Mouse (Mus musculus) liver, embryonic 15.5 days (tissue): ENCODE results near the gene Synm. TPM values are rescaled to one million over a fixed set of nuclear protein-coding genes. Genes with fewer than 3 reads are reported as not detected.

ENCODE experiments used
- ATAC-seq: fragments of 200-750 bp; cut with Nextera tagmentation; 2 replicates; pipeline ENCODE4 v1.8.0; 2017; ENCODE audit warnings: moderate number of reproducible peaks, mild to moderate bottlenecking, moderate library complexity; ENCODE audit not compliant: insufficient read depth
- H3K27ac ChIP-seq: fragments of 300-500 bp; sonication (generic); replicated peaks from 2 replicates; pipeline ENCODE4 v1.5.1; 2015; ENCODE audit warnings: mild to moderate bottlenecking, inconsistent platforms
- H3K27me3 ChIP-seq: fragments of 300-500 bp; sonication (generic); 2 replicates; pipeline ENCODE4 v1.6.1; 2015; ENCODE audit warnings: mild to moderate bottlenecking, inconsistent platforms
- H3K36me3 ChIP-seq: fragments of 300-500 bp; sonication (generic); replicated peaks from 2 replicates; pipeline ENCODE4 v1.6.1; 2015; ENCODE audit warnings: moderate library complexity, mild to moderate bottlenecking, inconsistent platforms
- H3K4me1 ChIP-seq: fragments of 300-500 bp; sonication (generic); replicated peaks from 2 replicates; pipeline ENCODE4 v1.6.1; 2015; ENCODE audit warnings: inconsistent platforms
- H3K4me2 ChIP-seq: fragments of 300-500 bp; sonication (generic); 2 replicates; pipeline ENCODE4 v1.6.1; 2015; ENCODE audit warnings: moderate library complexity, mild to moderate bottlenecking, inconsistent platforms
- H3K4me3 ChIP-seq: fragments of 300-500 bp; sonication (generic); replicated peaks from 2 replicates; pipeline ENCODE4 v1.5.1; 2015; ENCODE audit warnings: mild to moderate bottlenecking, inconsistent platforms
- H3K9ac ChIP-seq: fragments of 300-500 bp; sonication (generic); 2 replicates; pipeline ENCODE4 v1.6.1; 2015; ENCODE audit warnings: moderate library complexity, mild to moderate bottlenecking, inconsistent platforms
- H3K9me3 ChIP-seq: fragments of 300-500 bp; sonication (generic); replicated peaks from 2 replicates; pipeline ENCODE4 v1.6.1; 2016; ENCODE audit warnings: inconsistent platforms
- WGBS: fragments of 180-500 bp; shearing (Covaris S2); methylation state at CpG from one replicate; pipeline ENCODE4 v1.1.7; 2015; ENCODE audit warnings: mixed read lengths; ENCODE audit not compliant: insufficient replicate concordance; 5-methylcytosine and 5-hydroxymethylcytosine counted together
- polyA plus RNA-seq: library from polyadenylated mRNA; unstranded; fragments of >200 nt; fragmentation: Nextera tagmentation; extraction: Ambion mirVana; gene quantifications from 2 replicates; pipeline ENCODE4 v1.2.1, GENCODE M21; 2015

The Synm gene
- polyA plus RNA-seq, 1 experiment from 2014 or later, result 0.13 TPM

DNA sequence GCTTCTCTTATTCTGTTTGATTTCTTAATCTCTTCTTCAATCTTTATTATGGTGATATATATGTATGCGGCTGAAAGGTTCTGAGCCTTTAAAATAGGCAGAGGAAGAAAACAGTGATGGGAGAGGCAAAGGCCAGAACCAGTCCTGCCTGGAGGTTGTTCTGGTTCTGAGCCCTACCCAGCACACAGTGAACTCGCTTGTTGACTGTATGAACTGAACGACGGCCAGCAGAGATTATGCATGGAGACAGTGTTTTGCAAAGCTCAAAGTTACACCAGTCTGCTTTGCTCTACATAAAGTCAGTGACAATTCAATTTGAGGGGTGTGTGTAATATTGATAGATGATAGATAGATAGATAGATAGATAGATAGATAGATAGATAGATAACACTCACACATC lies 60.2 kb downstream of the Synm start:
- no peaks in the 10 kb centered on the region for H3K27me3 ChIP-seq
- no peaks in the 10 kb centered on the region for H3K36me3 ChIP-seq
- H3K27ac ChIP-seq, result no peak overlapping the region
- ATAC-seq, result no peak
- H3K4me1 ChIP-seq, result 0 out of 2 replicates have a peak, but pooled peaks cover 3% of the 10 kb centered on the region
- no peak overlapping the region for H3K4me3 ChIP-seq
- 68% methylated on average over 4 of the region's 4 CpGs for WGBS
- H3K4me2 ChIP-seq, result no peak overlapping the region
- H3K9me3 ChIP-seq, result no peaks in the 10 kb centered on the region
- H3K9ac ChIP-seq, result no peak overlapping the region

DNA sequence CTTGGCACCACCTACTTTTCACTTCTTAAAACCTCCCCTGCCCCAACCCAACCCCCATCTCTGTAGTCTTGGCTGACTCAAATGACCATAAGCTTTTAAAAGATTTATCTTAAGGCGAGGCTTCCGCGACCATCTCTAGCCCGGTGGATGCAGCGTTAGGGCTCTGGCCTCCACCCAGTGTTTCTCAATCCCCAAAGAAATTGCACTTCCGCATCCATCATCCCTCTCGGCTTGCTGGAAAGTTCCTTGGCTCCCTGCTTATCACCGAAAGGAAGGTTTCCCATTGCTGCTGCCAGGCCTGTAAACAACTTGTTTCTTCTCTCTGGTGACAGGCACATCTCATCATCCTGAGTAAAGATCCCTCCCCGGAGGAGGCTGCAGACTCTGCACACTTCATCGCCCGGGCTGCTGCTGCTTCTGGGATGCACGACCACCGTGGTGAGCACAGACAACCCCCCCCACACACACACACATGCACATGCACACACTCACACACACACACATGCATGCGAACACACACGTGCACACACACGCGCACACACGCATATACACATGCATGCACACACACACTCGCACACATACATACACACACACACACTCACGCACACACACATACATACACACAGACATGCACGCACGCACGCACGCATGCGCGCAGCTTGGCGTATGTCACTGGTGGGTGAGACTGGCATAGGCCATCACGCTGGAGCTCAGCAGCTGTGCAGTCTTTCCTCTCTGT lies 61.5 kb downstream of the Synm start:
- Histone ChIP-seq H3K36me3 (no peaks in the 10 kb centered on the region), H3K4me3 (no peak overlapping the region), H3K27me3 (no peaks in the 10 kb centered on the region), H3K4me2 (no peak overlapping the region), H3K9me3 (no peaks in the 10 kb centered on the region), H3K27ac (no peak overlapping the region), H3K9ac (no peak overlapping the region), H3K4me1 (0 out of 2 replicates have a peak, but pooled peaks cover 3% of the 10 kb centered on the region)
- no peak for ATAC-seq
- 85% methylated on average over 28 of the region's 28 CpGs for WGBS

DNA sequence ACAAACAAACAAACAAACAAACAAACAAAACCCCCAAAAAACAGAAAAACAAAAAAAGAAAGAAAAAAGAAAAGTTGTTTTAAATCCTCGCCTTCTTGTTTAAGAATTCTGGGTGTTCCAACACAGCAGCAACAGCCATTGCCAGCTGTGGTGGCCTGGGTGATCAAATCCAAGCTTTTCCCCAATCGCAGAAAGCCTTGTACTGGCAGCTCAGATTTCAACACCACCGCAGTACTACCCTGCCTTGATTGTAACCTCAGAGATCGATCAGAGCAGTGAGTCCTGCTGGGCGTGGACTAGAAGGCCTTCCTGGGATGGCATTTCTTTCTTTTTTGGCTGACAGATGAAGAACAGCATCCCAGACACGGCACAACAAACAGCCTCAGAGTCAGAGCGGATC lies 63.6 kb downstream of the Synm start:
- Histone ChIP-seq H3K36me3 (no peaks in the 10 kb centered on the region), H3K4me2 (no peak overlapping the region), H3K27ac (no peak overlapping the region), H3K4me3 (no peak overlapping the region), H3K9me3 (no peaks in the 10 kb centered on the region), H3K9ac (no peak overlapping the region), H3K4me1 (0 out of 2 replicates have a peak, but pooled peaks cover 2% of the 10 kb centered on the region), H3K27me3 (no peaks in the 10 kb centered on the region)
- 62% methylated on average over 7 of the region's 7 CpGs for WGBS
- no peak for ATAC-seq

DNA sequence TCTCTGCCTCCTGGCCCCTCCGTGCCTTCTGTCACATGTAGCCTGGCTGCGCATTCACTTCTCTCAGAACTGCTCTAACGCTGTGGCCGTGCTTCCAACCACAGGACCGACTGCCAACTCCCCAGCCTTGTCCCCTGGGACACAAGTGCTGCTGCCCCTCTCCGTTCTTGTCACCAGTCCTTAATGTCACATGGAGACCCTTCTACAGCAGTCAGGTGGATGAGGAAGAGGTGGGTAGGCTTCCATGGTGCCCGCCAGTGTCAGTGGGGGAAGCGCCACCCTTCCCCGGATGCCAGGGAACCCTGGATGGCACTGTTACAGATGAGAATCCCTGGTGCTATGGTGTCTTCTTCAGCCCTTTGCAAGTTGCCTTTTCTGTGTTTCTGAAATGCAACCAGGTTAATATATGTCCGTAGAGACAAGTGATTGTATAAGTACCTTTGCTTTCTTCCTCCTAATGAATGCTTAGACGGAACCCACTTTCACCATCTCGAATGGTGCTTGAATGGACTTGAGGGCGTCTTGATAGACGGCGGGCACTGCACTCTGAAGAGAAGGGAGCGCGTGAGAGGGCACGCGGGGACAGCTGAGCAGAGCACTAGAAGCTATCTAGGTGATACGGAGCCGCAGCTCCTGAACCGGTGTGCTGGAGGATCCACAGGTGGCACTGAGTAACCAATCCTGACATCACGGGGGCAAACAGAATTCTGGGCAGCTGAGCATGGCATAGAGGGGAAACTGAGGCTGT lies 66.6 kb downstream of the Synm start:
- no peak for ATAC-seq
- 81% methylated on average over 23 of the region's 23 CpGs for WGBS
- no peak overlapping the region for H3K4me2 ChIP-seq
- H3K4me1 ChIP-seq, result no peaks in the 10 kb centered on the region
- H3K4me3 ChIP-seq, result no peak overlapping the region
- no peak overlapping the region for H3K27ac ChIP-seq
- H3K9ac ChIP-seq, result no peak overlapping the region
- no peaks in the 10 kb centered on the region for H3K36me3 ChIP-seq
- H3K27me3 ChIP-seq, result no peaks in the 10 kb centered on the region
- H3K9me3 ChIP-seq, result no peaks in the 10 kb centered on the region

DNA sequence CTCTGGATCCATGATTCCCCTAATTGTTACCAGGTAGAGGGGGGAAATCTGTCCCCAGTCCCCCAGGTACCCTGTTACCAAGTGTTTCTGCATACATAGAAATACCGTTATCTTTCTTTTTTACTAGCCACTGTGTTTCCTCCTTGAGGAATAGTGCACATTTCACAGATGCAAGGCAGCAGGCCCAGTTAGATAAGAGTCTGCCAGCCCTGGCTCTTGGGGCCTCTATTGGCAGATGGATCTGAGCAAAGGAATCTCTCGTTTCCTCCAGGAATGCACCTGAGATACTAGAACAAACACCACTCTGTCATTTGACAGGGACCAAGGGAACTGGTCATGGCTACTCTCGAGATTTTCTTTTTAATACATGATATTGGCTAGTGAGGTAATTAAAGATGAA lies 67.4 kb downstream of the Synm start:
- H3K4me2 ChIP-seq, result no peak overlapping the region
- H3K9ac ChIP-seq, result no peak overlapping the region
- 29% methylated on average over 3 of the region's 3 CpGs for WGBS
- H3K27me3 ChIP-seq, result no peaks in the 10 kb centered on the region
- no peak overlapping the region for H3K27ac ChIP-seq
- H3K9me3 ChIP-seq, result no peaks in the 10 kb centered on the region
- H3K4me3 ChIP-seq, result no peak overlapping the region
- no peaks in the 10 kb centered on the region for H3K36me3 ChIP-seq
- no peak for ATAC-seq
- no peaks in the 10 kb centered on the region for H3K4me1 ChIP-seq

DNA sequence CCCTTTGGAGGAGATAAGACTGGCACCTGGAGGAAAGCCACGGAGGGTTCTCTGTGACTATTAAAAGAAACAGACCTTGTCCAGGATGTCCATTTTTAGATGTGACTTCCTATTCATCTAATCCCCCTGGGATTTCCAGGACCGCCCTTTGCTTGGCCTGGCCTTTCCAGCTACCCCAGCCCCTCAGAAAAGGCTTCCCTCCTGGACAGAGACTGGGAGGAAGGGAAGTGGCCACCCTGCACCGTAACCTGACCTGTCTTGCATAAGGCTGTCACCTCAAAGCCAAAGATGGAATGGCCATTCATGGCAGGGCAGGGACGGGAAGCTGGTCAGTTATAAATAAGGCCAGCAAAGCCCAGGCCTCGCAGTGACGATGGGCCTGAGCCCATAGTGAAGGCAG lies 68.5 kb downstream of the Synm start:
- H3K4me3 ChIP-seq, result no peak overlapping the region
- no peak overlapping the region for H3K4me2 ChIP-seq
- no peaks in the 10 kb centered on the region for H3K9me3 ChIP-seq
- H3K9ac ChIP-seq, result no peak overlapping the region
- H3K4me1 ChIP-seq, result no peaks in the 10 kb centered on the region
- H3K27ac ChIP-seq, result no peak overlapping the region
- no peaks in the 10 kb centered on the region for H3K27me3 ChIP-seq
- H3K36me3 ChIP-seq, result no peaks in the 10 kb centered on the region
- 51% methylated on average over 6 of the region's 6 CpGs for WGBS
- ATAC-seq, result no peak

DNA sequence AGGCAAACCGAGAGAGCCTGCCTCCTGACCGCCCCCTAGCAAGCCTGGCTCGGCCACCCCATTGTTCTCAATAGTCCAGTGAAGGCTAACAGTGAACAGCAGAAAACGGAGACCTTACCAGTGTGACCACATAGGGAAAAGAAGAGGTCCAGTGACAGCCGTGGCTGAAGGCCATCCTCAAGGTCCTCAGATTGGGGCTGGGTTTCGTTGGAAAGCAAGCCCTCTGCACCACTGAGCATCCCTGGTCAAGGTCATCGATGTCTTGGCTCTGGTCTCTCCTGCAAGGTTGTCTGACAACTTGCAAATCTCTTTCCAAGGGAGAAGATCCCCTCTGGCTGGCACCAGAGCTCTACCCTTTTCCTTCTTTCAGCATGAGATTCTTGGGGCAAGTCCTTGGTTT lies 69.7 kb downstream of the Synm start:
- no peak overlapping the region for H3K4me3 ChIP-seq
- 63% methylated on average over 7 of the region's 7 CpGs for WGBS
- no peaks in the 10 kb centered on the region for H3K4me1 ChIP-seq
- H3K27me3 ChIP-seq, result no peaks in the 10 kb centered on the region
- no peak overlapping the region for H3K27ac ChIP-seq
- H3K4me2 ChIP-seq, result no peak overlapping the region
- no peak overlapping the region for H3K9ac ChIP-seq
- H3K36me3 ChIP-seq, result no peaks in the 10 kb centered on the region
- no peaks in the 10 kb centered on the region for H3K9me3 ChIP-seq
- no peak for ATAC-seq

DNA sequence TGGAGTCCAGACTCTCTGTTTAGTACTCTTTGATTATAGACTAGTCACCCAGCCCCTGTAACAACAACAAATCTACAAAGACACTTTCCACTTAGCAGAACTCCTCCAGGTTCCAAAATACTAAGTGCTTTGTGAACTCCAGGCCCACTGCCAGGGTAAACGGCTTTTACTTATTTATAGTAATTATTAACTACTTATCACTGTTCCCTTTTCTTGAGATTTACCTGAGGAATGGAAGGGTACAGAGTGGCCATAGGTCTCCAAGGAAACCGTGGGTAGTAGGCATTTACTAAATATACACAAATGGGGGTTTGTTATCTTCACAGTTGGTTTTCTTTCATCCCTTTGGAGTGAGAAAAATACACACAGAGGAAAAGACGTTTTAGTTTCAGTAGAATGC lies 71.3 kb downstream of the Synm start:
- Histone ChIP-seq H3K4me3 (no peak overlapping the region), H3K27ac (no peak overlapping the region), H3K36me3 (no peaks in the 10 kb centered on the region), H3K4me2 (no peak overlapping the region), H3K9ac (no peak overlapping the region), H3K9me3 (no peaks in the 10 kb centered on the region), H3K4me1 (no peaks in the 10 kb centered on the region), H3K27me3 (no peaks in the 10 kb centered on the region)
- WGBS, result 31% methylated on average over 3 of the region's 3 CpGs
- ATAC-seq, result no peak

DNA sequence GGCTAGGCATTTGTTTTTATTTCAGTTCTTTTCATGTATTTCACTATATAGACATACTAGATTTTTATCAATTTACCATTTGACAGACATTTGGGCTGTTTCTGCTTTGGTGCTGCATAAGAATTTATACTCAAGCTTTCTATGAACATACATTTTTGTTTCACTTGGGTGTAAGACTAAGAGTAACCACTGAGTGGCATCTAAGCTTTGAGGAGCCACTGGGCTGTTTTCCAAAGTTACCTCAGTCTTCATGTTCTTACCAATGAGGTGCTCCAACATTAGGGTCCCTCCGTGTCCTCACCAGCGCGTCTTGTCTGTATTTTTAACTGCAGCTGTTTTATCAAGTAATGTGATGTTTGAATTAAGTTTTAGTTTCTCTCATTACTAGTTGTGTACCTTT lies 73.0 kb downstream of the Synm start:
- no peaks in the 10 kb centered on the region for H3K27me3 ChIP-seq
- H3K27ac ChIP-seq, result no peak overlapping the region
- no peak overlapping the region for H3K9ac ChIP-seq
- WGBS, result 85% methylated on average over 3 of the region's 3 CpGs
- H3K4me3 ChIP-seq, result no peak overlapping the region
- no peak overlapping the region for H3K4me2 ChIP-seq
- no peak for ATAC-seq
- no peaks in the 10 kb centered on the region for H3K4me1 ChIP-seq
- no peaks in the 10 kb centered on the region for H3K9me3 ChIP-seq
- H3K36me3 ChIP-seq, result no peaks in the 10 kb centered on the region

DNA sequence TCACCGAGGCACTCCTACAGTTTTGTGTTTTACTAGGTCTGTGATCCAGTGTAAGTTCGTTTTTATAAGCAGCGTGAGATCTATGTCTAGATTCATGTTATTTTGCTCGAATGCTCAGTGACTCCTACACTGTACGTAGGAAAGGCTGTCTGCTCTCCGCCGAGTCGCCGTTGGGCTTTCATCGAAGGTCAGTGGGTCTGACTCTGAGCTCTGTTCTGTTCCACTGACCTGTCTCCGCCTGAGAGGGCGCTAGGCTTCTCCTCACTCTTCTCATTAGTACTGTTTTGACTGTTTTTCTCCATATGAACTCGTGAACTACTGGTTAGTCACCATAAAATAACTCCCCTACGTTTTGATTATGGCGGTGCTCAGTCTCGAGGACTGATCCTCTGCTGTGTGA lies 76.5 kb downstream of the Synm start:
- Histone ChIP-seq H3K27me3 (no peaks in the 10 kb centered on the region), H3K36me3 (no peaks in the 10 kb centered on the region), H3K4me1 (no peaks in the 10 kb centered on the region), H3K9ac (no peak overlapping the region), H3K27ac (no peak overlapping the region), H3K4me3 (no peak overlapping the region), H3K9me3 (no peaks in the 10 kb centered on the region), H3K4me2 (no peak overlapping the region)
- 75% methylated on average over 16 of the region's 16 CpGs for WGBS
- no peak for ATAC-seq

DNA sequence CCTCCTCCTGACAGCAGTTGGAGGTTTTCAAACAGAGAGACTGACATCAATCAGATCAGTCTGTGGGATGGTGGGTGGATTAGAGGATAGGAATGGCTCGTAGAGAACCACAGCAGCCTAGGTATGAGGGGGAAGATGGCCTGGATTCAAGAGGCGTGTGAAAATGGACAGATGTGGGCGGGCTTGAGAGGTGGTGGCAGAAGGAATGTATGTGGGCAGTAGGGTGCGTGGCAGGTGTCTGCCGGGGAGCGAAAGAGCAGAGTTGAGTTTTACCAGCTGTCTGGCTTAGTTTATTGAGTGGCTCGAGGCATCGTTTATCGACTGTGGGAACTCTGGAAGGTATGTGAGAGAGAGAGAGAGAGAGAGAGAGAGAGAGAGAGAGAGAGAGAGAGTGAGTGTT lies 78.5 kb downstream of the Synm start:
- H3K9ac ChIP-seq, result no peak overlapping the region
- no peak overlapping the region for H3K4me3 ChIP-seq
- 76% methylated on average over 9 of the region's 9 CpGs for WGBS
- ATAC-seq, result no peak
- no peaks in the 10 kb centered on the region for H3K36me3 ChIP-seq
- H3K27ac ChIP-seq, result no peak overlapping the region
- no peak overlapping the region for H3K4me2 ChIP-seq
- no peaks in the 10 kb centered on the region for H3K4me1 ChIP-seq
- H3K27me3 ChIP-seq, result no peaks in the 10 kb centered on the region
- H3K9me3 ChIP-seq, result no peaks in the 10 kb centered on the region
